Mouse (Mus musculus) ovary, postnatal 10 days (tissue): ENCODE data around the gene Snorc.
"Not testable (repeated sequence)": the region's sequence is repeated elsewhere in the genome, so short reads cannot be mapped to it uniquely, and the experiment has no call there.

ENCODE experiments used
- DNase-seq: peaks from one replicate; pipeline ENCODE4 v3.0.0; 2022; ENCODE audit warnings: low spot score

Gene Snorc

DNA sequence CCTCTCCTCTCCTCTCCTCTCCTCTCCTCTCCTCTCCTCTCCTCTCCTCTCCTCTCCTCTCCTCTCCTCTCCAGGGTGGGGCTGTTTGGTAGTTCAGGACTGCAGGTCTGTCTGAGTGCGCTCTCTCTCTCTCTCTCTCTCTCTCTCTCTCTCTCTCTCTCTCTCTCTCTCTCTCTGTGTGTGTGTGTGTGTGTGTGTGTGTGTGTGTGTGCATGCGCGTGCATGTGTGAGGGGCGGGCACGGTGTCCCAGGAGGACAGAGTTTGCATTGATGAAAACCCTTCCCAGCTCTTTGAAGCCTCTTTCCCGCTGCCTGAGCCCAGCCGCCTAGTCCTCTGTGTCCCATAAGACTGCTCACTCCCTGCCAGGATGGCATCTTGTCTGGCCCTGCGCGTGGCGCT lies at the start of gene Snorc:
Gene Snorc (plus strand): TSS at position 301 of the 400 bp plus-strand sequence.
- not testable (repeated sequence) for DNase-seq

- no peak for DNase-seq
Measured at GRCm38 (mm10) chr1:87435125-87435524, 34.9 kb upstream of the Snorc start.

DNA sequence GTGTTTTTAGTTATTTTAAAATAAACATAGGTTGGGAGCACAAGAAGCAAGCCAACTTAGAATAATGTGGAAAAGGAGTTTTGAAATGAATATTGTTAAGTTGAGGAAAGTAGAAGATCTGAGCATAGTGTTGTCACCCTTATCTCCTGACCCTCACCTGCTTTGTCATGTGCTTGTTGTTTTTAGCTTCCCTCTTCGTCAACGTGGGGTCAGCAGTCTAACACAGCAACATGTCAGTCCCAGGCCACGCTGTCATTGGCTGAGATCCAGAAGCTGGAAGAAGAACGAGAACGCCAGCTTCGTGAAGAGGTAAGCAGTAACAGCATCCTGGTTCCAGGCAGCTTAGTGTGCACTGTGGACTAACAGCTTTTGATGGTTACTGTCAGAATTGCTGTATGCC lies 33.5 kb upstream of the Snorc start:
- DNase-seq = no peak

GRCm38 (mm10) chr1:87447183-87448104 lies 22.6 kb upstream of the Snorc start:
- no peak for DNase-seq

GRCm38 (mm10) chr1:87449432-87449831 lies 20.6 kb upstream of the Snorc start:
- DNase-seq = no peak

DNA sequence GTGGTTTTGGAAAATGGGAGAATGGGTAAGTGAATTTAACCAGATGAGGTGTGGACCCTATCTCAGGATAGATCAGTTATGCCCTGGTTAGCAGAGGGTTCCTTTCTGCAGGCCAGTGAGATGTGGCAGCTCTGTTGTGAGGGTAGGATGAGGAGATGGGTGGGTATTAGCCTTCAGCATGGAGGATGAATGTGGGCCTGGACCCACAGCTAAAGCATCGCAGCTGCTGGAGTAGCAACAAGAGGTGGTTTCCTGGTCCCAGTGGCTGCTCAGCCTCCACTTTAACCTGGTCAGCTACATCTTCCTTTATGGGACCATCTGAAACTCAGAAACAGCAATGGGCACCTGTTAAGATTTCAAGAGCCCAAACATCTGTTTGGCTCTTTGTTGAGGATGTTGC lies 13.6 kb upstream of the Snorc start:
- DNase-seq = no peak

DNA sequence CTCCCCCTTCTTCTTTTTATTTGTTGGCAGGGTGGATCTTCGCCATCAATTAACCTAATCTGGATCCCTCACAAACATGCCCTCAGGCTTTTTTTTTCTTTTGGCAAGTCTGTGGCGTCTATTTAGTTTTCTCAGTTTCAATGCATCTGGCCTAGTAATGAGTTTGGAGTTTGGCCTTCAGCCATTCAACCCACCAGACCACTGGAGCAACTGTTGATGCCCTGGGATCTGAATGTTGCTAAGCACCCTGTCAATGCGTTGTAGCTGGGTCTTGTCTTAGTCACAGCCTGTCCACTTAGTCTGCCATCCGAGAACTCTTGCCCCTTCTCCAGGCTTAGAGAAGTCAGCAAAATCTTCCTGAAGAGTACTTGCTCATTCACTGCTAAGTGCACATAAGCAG lies 12.0 kb upstream of the Snorc start:
- no peak for DNase-seq

GRCm38 (mm10) chr1:87459856-87460255 lies 10.2 kb upstream of the Snorc start:
- not testable (repeated sequence) for DNase-seq

DNA sequence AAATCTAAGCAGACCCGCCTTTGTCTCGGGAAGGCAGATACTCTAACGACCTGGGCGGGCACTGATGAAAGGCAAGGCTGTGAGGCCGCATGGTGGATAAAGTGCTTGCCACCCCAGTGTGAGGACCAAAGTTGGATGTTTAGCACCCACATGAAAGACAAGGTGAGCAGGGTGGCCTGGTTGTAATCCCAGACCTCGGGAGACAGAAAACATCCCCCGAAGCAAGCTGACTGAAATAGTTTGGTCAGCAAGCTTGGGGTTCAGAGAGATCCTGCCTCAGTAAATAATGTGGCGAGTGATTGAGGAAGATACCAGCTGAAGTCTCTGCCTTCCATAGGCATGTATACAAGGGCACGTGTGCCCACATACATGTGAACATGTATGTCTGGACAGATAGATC lies 2.6 kb upstream of the Snorc start:
- no peak for DNase-seq

- no peak for DNase-seq
Measured at GRCm38 (mm10) chr1:87468321-87468720, 1.8 kb upstream of the Snorc start.

DNA sequence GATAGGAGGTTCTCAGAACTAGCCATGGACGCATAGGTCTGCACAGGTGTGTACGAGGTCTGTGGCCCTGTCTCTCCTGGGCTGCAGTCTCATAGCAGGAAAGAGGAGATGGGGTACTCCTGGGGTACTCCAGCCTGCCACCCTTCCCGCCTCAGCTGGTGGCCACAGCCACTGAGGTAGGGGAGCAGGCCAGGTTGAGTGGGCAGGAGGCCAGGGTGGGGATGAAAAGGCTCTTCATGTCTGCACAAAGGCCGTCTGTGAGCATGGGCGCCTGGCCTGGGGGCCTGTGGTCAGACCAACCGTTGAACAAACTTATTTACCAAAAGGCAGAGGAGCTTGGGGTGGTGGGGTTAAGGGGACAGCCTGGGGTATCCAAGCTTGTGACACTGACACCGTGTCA lies 1.8 kb downstream of the Snorc start:
- DNase-seq = no peak

- no peak for DNase-seq
Measured at GRCm38 (mm10) chr1:87472576-87472975, 2.5 kb downstream of the Snorc start.

DNA sequence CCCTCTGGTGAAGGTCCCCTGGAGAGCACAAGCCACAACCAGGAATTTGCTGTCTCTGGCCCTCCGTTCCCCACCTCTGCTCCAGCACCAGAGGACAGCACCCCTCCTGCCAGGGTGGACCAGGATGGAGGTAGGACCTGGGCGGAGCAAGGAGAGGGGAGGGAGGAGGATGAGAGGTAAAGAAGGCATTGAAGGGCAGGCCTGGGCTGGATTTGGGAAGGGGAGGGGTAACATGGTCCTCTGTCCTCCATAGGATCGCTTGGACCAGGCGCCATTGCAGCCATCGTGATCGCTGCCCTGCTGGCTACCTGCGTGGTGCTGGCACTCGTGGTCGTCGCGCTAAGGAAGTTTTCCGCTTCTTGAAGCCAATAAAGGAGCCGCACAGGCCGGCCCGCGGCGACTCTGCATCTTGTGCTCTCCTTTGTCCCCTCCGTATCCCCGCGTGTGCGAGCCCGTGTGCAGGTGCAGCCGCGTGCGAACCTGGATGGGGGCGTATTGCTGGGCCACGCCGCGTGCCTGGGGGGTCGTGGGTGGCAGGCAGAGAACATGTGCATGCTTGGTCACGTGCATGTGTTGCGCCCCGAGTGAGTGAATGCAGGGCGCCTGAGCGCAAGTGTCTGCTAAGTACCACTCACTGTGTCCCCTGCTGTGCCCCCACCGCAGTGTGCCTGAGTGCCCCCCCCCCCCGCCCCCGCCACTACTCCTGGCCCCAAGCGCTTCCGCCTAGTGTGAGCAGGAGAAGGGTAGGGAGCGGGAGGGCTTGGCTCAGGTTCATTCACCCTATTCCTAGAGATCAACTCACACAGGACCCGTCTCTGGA lies 5.2 kb downstream of the Snorc start:
- DNase-seq = no peak

DNA sequence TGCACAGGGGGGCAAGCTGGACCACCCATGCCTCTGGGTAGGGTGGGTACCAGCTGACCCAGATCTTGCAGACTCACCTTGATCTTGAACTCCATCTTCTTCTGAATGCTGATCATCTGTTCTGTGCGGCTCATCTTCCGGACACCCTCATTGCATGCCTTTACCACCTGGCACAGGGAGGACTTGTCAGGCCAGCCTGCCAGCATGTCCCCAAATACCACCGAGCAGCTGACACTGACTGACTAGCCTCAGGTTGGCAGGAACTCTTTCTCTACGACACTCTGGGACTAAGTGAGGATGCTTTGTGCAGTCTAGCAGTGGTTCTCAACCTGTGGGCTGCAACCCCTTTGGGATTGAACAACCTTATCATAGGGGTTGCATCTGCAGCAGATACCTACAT lies 12.5 kb downstream of the Snorc start:
- DNase-seq = no peak

- DNase-seq = no peak
Measured at GRCm38 (mm10) chr1:87486386-87486785, 16.3 kb downstream of the Snorc start.

DNA sequence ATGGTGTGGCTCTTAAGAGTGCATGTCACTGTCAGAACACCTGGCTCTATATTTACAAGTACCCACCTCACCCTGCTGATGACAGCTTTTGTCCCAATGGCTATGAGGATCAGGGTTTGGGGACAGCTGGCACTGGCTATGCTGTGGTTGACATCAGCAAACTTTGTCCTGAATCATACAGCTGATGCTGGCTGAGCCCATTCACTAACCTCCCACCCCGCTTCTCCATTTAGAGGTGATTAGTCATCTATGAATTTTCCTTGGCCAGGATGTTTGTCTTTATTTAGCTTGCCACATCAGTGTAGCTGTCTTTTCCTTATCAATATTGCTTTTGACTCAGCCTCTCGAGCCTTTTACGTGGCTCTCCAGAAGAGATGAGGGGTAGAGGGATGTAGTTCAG lies 22.2 kb downstream of the Snorc start:
- no peak for DNase-seq

DNA sequence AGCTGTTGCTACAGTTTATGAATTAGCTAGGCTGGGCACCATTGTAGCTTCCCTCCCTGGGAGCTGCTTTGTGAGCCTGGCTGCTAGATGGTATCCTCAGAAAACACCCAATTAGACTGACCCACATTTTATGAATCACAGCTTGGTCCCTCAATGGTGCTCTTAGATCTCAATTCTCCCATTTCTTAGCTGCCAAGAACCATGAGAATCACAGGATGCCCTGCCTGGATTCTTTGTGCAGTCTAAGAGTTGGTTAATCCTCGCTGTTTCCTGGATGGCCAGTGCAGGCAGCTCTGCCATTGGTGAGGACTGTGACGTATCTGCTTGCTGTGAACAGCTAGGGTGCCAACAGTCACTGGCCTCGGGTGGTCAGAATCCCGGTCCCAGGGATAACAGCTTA lies 23.5 kb downstream of the Snorc start:
- no peak for DNase-seq

DNA sequence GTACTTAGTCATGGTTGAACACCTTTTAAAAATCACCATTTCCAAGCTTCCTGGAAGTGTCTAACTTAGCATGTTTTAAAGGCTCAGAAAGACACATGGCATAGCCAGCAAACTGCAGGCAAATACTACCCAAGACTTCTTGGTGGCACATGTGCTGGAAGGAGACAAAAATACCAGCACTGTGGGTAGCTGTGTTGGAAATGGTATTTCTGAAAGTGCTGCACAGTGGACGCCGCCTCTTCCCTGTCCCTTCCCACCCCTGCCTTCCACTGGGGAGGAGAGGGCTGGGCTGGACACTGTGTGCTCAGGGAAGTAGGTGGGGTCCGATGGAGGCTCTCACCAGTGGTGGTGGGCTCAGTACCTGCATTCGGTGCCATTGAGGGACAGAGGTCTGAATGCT lies 35.5 kb downstream of the Snorc start:
- no peak for DNase-seq

DNA sequence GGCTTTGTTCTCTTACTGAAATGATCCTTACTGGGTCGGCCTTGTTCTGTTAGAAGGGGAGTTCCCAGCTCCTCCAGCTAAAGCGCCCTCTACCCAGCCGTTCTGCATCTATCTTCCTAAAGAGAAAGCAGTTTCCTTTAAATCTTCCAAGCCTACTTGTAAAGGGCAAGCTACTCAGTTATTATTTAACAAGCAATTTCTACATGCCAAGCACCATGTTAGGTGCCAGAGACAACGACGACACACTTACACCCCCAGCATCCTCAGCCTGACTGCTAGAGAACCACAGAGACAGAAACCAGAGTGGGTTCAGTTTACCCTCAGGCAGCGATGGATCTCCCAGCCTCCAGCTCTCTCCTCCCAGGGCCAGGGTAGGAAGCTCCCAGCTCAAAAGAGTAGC lies 37.8 kb downstream of the Snorc start:
- DNase-seq = no peak

- no peak for DNase-seq
Measured at GRCm38 (mm10) chr1:87508591-87509560, 38.8 kb downstream of the Snorc start.

DNA sequence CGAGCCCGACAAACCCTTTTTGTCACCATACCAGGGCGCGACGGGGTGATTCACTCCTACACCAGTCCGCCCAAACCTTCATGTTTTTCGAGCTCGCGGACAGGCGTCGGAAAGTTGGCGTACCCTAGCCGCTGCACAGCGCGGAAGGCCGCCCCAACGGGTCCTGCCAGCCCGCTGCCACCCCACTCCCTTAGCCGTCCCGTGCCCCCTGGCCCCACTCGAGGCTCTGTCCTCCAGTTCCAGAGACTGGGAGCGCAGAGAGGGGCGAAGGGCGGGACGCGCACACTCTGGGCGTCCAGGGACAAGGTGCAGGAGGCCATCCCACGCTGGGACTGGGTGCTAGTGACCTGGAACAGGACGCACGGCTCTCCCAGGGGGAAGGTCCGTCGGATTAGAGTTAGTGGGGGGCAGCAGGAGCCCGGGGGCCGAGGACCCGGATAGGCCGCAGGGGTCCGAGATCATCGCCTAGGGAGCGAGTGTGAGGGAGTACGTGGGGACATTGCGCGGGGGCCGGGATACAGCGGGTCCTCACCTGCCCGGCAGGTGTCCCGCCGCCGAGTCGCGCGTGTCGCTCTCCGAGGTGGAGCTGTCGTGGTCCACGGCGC lies 39.6 kb downstream of the Snorc start, which contains the start of gene Neu2:
Gene Neu2 (plus strand): TSS at position 329 of the 605 bp plus-strand sequence.
- no peak for DNase-seq
